Mouse (Mus musculus): ENCODE results near the gene Xylt2.
"Not testable (repeated sequence)": the region's sequence is repeated elsewhere in the genome, so short reads cannot be mapped to it uniquely, and the experiment has no call there.

Gene Xylt2

DNA sequence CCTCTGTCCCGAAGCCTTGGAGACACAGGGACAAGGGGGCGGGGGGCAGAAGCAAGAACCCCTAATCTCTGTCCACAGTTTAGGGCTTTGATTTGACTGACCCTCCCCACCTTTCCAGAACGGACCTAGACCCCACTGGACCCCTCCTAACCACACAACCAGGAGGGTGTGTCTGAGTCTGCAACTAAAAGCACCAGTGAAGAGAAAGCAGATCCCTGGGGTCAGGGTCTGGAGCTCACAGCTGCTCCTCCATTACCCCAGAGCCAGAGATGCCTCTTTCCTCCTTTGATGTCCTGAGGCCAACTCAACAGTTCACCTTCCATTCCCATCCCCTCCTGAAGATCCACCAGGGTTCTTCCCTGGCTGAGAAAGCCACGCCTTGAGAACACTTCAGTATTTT, 1.0 kb downstream of the Xylt2 start:
- no peak for DNase-seq

DNA sequence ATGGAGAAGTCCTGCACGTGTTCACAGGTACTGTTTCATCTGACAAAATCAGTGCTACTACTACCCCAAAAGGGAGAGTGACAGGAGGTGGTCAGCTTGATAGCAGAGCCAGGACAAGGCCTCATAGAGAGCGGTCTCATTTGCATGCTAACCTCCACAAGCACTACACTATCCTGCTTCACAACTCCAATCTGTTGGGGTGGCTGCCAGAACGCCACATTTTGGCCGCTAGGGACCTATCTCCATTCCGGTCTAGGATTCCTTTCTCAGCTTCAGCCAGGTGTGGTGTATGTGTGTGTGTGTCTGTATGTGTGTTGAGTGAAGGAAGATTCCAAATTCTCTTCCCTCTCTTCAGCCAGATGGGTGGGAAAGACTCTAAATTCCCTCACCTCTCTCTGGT, 1.9 kb downstream of the Xylt2 start:
- DNase-seq, result no peak

DNA sequence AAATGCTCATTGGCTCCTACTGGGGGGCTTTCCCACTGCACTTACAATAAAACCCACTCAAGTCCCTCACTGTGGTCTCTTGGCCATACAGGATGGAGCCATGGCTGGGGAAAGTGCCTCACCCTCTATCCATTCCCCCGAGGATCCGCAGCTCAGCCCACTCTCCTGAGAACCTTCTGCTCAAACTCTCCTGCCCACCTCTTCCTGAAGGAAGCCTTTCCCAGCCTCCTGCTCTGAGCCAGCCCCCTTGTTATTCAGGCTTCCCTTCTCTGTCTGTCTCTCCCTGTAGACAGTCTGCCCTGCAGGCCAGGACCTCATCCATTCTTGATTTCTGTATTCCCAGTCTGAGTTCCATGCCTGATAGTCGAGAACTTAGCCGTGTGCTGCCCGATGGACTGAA, 2.3 kb downstream of the Xylt2 start:
- DNase-seq, result no peak

DNA sequence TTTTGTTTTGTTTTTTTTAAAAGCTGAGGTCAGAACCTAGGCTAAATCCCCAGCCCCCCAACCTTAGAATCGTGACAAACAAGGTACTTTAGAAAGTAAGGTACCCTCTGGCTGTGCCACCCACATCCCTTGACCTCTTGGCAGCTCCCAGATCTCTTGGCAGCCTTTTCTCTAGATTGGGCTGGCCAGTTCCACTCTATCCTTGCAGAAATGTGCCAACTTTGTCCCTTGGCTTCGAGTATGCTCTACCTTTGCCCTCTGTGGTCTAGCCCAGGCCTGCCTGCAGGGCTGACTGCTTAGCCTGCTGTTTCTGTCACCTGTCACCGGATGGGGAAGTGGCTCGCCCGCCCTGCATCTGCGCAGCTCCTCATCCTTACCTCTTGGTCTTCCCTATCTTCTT, 12.0 kb downstream of the Xylt2 start:
- DNase-seq, result no peak

DNA sequence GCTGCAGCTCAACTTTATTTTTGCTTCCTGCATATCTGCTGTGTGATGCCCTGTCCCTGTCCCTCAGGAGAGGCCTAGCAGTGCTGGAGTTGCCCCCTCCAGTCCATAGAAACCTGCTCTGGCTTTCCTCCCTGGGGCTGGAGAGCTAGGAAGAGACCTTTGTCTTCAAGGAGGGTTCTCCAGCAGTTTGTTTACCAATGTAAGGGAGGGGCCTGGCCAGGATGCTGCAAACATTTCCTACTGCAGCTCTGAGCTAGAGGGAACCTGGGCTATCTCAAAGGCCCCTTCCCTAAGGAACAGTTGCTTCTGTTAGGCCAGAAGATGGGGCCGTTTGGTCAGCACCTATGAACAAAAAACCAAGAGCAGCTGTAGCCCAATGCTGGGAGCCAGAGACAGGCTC, 16.0 kb downstream of the Xylt2 start:
- peak; percentile 27 for DNase-seq

DNA sequence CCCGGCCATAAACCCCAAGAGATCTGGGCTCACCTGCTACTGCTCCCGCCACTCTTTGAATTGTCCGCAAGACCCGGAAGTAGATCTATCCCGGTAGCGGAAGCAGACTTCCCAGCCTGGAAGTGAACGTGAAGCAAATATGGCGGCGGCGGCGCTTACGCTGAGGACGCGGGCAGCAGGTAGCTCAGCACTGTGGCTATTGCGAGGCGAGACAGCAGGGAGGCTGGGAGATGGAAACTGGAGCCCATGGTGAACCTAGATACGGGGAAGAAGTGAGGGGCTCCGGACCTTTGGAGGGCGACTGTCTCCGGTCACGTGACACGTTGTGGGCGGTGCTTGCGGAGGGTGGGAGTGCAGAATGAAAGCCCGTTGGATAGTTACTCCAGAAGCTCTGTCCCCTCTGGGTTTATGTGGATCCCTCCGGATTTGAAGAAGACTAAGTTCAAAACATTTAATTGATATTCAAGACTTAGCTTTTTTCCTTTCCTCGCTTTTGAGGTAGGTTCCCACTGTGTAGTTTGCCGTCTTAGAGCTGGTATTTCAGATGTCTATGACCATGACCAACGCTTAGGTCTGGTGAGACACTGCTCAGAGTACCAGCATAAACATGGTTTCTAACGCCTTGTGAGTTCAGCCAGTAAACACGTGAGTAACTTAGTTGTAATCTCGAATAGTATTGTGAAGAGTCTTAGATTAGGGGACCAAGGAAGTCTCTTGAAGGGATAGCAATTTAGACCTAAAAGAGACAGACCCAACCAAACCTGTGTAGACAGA, 23.5 kb downstream of the Xylt2 start, which contains the start of the genes Mrpl27 and Eme1:
Mrpl27 (plus strand) TSS at position 105 of the 774 bp plus-strand sequence.
Eme1 (minus strand) TSS at position 302 of the 774 bp plus-strand sequence.
- DNase-seq, result peak; percentile 92

DNA sequence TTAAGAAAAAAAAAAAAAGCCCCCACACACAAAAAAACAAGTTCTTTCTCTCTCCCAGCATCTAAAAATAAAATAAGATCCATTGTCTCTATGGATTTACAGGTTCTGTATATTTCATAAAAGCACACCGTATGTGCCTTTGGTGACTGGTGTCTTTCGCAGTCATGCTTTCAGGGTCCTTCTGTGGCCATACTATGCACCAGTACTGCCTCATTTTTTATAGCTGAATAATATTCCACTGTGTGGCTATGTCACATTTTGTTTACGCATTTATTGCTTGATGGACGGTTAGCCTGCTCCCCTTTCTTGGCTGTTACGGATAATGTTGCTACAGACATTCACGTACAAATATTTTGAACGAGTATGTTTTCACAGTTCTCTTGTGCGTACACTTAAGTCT, 24.3 kb downstream of the Xylt2 start:
- DNase-seq, result no peak

DNA sequence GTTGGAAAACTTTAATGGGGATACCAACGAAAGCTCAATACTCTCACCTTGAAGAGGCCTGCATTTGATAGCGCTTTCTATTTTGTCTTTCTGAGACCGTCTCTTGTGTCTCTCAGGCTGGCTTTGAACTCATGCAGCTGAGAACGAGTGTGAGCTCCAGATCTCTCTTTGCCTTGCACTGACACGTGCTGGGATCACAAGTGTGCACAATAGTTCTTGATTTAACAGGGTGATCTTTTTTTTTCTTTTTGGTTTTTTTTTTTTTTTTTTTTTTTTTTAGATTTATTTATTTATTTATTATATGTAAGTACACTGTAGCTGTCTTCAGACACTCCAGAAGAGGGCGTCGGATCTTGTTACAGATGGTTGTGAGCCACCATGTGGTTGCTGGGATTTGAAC, 26.1 kb downstream of the Xylt2 start:
- not testable (repeated sequence) for DNase-seq

DNA sequence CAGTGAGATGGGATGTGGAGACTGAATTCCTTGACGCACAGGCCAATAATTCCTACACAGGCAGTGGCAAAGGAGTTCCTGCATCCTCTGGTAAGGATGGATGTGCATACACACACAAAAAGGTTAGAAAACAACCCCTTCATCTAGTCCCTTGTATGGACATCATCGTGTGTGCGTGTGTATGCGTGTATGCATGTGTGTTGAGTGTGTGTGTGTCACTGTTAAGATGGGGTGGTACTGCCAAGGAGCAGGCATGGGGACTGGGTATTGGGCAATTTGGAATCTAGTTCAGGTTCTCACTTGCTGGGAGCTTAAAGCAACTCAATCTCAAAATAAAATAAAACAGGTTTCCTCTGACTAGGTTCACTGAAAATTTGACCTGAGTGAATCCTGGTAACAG, 30.9 kb downstream of the Xylt2 start:
- DNase-seq, result no peak

DNA sequence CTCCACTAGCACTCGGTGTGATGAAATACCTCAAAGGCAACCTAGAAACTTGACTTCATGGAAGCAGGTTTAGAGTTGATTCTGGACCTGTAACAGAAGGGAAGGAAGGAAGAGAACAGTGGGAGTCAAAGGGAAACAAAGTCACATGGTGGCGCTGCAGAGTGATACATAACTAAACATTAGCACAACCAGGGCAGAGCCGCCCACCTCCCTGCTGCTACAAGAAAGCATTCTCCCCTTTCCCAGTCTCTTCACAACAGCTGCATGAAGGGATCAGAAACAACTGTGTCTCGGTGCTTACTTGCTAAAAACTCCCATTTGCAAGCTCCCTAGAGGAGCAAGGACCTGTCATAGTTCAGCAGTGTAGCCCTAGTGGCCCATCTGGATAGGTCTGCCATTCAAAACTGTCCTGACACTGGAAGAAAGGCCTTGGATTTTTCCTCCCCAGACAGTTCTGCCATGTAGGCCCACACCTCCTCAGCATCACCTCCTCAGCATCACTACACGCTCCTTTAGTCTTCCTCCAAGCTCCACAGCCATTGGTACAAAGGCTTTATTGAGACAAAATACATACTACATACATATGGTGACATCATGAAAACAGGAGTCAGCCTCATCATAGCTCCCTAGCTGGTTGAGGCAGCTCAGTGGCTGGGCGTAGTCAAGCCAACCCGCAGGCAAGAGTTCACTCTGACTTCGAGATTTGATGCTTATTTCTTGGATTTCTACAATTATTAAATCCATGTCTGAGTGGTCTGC, 32.7 kb downstream of the Xylt2 start:
- DNase-seq, result no peak

DNA sequence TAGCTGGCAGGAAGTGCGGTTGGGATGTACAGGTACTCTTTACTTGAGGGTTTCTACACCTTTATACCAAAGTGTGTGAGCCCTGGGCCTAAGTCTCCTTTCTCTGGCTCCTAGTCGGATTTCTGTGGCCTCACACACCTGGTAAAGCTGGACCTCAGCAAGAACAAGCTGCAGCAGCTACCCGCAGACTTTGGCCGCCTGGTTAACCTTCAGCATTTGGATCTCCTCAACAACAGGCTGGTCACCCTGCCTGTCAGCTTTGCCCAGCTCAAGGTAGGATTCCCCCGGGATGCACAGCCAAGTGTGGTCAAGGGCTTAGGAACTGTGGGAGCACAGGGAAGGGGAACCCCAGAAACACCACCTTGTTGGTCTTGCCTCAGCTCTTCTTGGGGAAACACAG, 42.9 kb downstream of the Xylt2 start:
- DNase-seq, result no peak

DNA sequence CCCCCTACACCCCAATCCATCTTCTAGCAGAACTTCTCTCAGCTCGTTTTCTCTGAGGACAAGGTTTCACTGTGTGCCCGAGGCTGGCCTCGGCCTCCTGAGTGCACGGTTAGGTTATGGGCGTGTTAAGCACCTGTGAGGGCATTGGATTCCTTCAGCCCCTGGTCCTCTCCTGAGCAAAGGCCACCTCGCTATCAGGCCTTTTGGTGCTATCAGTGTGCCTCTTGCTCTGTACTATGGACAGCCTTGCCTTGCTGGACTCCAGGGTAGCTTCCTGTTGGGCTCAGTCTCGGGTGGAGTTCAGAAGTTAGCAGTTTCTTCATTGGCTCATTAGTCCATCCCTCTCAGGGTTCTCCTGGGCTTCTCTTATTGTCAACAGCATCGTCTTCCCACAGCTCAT, 44.3 kb downstream of the Xylt2 start:
- no peak for DNase-seq

DNA sequence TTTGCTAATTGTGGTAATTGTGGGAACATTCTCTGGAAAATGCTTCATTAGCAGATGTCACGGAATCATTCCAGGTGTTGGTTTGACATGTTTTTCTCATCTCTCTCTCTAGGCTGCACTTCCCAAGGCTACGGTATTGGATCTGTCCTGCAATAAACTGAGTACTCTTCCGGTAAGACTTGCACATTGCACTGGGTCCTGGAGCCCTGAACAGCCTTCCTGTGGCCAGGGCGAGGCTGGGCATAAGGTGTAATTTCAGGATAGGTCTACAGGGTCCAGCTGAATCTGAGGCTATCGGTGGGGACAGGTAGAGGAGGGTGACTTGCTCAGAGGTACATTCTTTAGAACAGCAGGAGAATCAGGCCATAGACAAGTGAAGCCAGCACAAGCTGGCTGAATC, 45.3 kb downstream of the Xylt2 start:
- no peak for DNase-seq

DNA sequence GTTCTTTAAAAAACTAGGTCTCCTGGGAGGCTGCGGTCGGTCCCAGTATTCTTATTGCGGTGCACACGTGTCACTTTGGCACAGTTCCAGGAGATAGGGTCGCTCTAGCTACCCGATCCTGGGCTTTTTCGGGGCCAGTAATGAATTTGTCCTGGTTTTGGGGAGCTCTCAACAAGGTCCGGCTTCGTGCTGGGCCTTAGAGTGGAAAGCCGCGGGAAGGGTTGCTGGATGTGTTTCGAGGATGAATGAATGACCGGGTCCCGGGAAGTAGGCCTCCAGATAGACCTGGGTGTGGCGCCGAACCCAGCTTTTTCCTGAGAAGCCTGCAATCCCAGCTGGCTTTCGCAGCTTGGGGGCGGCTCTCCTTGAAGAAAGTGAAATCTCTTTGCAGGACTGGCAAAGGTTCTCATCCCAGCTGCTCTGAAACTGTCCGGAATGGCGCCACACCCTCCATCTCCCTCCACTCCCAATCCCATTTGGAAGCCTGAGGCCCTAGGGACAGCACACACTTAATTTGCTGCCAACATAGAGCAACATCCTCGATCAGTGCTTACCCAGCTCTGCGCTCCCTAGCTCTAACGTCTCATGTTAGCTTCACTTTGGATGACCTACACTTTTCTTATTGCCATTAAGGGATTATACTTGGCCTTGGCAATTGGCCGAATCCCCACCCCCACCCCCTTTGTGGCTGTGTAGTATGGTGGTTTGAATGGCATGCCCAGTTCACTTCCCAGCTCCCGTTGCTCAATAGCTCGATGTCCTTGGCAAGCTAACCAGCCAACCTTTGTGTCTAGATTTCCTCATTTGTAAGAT, 46.9 kb downstream of the Xylt2 start:
- DNase-seq, result peak; percentile 60

DNA sequence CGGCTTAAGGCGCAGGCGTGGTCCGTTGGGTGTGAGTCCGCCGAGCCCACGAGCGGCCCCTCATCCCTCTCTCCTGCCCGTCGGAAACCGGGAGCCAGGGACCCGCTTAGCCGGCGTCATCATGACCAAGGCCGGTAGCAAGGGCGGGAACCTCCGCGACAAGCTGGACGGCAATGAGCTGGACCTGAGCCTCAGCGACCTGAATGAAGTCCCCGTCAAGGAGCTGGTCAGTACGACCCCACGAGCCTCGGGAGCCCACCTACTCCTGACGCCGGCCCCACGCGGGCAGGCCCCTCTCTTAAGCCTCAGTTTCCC, 47.5 kb downstream of the Xylt2 start:
- DNase-seq, result no peak

DNA sequence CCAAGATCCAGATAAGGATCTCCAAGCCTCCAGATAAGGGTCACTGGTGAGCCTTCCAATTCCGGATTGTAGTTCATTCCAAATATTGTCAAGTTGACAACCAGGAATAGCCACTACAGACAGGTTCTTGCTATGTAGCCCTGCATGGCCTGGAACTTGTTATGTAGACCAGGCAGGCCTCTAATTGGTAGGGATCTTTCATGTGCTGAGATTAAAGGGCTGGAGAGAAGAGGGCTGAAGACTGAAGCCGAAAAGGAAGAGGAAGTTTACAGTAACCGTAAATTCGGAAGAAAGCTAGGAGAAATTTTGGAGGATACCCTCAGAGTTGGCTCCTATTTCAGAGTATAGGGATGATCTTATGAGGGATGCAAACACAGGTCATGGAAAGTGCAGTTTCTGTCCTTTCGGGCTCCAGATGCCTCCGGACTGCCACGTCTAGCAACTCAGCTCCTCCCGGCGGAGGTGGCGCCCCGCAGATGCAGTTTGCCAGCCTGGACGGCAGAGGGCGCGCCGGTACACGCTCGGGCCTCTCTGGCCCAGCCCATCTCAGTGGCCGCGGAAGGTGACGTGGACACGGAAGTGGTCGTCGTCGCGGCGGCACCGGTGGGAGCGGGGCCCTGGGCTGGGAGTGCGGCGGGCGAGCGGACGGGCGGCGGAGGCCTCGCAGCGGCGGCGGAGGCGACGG, 48.0 kb downstream of the Xylt2 start, which contains the start of gene Lrrc59:
Lrrc59 (plus strand) TSS at position 569 of the 685 bp plus-strand sequence.
- DNase-seq, result peak; percentile 95

DNA sequence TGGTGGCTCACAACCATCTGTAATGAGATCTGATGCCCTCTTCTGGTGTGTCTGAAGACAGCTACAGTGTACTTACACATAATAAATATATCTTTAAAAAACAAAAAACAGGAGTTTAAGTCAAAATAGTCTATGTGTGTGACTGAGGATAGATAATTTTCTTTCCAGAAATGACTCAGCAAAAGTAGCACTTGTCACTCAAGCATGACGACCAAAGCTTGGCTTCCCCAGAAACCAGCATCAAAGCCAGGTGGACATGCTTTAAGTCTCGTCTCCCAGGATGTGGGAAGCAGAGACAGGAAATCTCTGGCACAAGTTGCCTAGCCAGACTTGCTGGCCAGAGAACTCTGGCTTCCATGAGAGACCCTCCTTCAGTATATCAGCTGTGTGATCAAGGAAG, 55.2 kb downstream of the Xylt2 start:
- DNase-seq, result no peak

DNA sequence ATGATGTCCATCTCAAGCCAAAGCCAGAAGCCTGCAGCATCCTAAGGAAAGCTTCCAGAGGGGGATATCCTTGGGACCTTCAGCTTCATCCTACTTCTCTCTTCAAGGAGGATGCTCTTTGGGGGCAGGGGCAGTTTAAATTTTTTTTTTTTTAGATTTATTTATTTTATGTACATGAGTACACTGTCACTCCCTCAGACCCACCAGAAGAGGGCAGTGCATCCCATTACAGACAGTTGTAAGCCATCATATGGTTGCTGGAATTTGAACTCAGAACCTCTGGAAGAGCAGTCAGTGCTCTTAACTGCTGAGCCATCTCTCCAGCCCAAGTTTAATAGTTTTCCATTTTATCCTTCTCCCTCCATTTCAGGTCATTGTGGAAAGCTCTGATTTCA, 55.9 kb downstream of the Xylt2 start:
- no peak for DNase-seq

DNA sequence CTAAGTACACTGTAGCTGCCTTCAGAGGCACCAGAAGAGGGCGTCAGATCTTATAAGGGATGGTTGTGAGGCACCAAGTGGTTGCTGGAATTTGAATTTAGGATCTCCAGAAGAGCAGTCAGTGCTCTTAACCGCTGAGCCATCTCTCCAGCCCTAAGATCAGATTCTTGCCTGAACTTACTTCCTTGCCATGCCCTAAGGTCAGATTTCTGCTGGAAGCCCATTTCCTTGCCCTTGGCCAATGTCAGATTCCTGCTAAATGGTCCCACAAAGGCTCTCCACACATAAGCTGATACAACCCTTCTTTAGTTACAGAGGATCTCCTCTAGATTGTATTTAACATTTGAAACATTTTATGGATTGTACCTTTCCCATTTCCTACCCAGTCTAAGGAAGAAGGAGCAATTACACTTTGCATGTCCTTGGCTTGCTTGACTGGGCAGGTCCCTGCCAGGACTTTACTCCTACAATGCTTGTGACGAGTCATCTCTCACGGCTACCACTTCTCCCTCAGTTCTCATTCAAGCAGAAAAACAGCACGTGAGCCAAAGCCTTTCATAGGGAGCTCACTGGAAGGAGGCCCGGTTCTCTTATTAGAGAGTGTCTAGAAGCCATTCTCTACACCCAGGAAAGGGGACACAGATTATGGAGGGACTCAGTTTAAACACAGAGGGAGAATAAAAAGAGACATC, 56.4 kb downstream of the Xylt2 start:
- DNase-seq, result no peak

DNA sequence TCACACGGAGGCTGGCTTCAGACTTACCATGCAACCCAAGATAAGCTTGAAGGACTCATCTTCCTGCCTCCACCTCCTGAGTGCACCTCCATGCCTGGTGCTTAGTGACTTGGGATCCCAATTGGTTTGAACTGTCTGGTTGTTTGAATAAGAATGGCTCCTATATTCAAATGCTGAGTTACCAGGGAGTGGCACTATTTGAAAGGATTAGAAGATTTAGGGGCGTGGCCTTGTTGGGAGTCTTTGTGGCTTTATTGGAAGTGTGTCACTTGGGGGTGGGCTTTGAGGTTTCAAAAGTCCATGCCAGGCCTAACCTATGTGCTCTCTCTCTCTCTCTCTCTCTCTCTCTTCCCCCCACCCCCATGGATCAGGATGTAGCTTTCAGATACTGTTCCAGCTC, 59.7 kb downstream of the Xylt2 start:
- DNase-seq, result no peak

DNA sequence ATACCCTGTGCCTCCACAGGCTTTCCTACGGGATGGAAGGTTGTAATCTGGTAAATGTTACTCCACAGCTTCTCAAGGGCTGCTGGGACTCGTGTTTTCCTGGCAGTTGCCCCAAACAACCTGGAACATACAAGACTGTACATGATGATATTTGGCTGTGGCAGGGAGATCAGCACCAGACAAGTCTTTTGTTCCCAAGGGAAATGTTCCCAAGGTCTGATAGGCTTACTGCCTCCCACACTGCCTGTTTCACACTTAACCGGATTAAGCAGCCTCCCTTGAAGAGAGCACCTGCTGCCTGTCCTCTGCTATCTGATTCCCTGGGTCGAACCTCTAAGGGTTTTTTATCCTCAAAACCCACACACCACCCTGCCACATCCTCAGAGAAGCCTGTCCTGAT, 61.8 kb downstream of the Xylt2 start:
- no peak for DNase-seq

DNA sequence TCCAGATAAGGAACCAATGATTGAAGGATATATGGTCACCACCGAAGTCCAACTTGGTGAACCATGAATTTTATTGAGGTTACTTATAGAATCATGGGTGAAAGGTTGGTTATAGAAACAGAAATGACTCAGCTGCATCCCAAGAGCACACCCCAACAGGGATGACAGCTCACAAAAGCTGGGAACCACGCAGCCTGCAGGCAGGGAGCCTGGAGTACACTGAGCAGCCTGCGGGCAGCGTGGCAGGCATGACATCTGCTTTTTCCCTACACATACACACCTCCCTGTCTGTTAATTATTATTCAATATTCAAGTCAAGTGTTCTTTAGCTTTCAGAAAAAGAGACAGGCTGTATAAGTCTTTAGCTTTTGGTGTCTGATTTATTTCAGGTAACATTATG, 62.7 kb downstream of the Xylt2 start:
- DNase-seq, result no peak

Measured in lung, postnatal 36 days (tissue).